Mouse (Mus musculus) neural tube, embryonic 10.5 days (tissue): ENCODE results near the gene Xrn1.
"Not testable (repeated sequence)": the region's sequence is repeated elsewhere in the genome, so short reads cannot be mapped to it uniquely, and the experiment has no call there.

Experiments
- DNase-seq: peaks from one replicate; pipeline ENCODE4 v3.0.0-alpha.2; 2017; ENCODE audit warnings: low spot score; ENCODE audit errors: extremely low spot score

The Xrn1 gene

GRCm38 (mm10) chr9:95954585-95955461, at the start of gene Xrn1:
Gene Xrn1 (plus strand): TSS chr9:95954760.
- peak; percentile 92 for DNase-seq

DNA sequence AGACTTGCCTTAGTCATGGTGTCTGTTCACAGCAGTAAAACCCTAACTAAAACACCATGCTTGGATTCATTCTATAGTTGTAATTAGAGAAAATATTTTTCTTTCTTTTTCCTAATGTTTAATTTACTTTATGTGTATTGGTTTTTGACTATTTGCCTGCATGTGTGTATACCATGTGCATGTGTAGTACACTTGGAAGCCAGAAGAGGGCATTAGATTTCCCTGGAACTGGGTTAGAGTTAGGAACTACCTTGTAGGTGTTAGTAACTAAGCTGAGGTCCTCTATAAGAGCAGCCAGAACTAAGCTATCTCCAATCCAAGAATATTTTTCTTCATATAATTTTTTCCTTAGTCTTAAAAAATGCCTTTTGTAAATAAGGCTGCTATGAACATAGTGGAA, 21.7 kb upstream of the Xrn1 start:
- no peak for DNase-seq

- DNase-seq, result no peak
Observed at GRCm38 (mm10) chr9:95953658-95954057, 902 bp upstream of the Xrn1 start.

DNA sequence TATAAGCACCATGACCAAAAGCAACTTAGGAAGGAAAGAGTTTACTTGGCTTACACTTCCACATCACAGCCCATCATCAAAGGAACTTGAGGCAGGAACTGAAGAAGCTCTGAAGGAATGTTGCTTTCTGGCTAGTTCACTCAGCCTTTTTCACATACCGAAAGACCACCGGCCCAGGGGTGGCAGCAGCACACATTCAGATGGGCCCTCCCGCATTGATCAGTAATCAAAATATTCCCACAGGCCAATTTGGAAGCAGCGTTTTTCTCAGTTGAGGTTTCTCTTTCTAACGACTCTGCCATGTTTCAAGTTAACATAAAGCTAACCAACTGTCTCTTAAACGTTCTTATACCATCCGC, 355 bp upstream of the Xrn1 start:
- no peak for DNase-seq

- DNase-seq, result no peak
Observed at GRCm38 (mm10) chr9:95957611-95958010, 3.1 kb downstream of the Xrn1 start.

- no peak for DNase-seq
Observed at GRCm38 (mm10) chr9:95958041-95958730, 3.6 kb downstream of the Xrn1 start.

DNA sequence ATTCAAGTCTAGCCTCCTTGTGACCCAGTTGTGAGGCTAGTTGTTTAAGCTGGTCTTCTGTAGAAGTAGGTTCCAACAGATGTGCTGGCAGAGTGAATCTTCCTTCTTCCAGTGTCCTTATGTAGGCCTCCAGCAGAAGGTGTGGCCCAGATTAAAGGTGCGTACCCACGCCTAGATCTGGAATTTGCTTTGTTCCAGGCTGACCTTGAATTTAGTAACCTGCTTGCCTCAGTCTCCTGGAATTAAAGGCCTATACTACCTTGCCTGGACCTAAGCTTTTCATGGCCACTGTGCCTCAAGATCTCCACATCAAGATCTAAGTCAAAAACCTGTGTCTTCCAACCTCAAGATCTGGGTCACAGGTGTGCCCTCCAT, 4.2 kb downstream of the Xrn1 start:
- not testable (repeated sequence) for DNase-seq

GRCm38 (mm10) chr9:95959246-95959645, 4.7 kb downstream of the Xrn1 start:
- no peak for DNase-seq

DNA sequence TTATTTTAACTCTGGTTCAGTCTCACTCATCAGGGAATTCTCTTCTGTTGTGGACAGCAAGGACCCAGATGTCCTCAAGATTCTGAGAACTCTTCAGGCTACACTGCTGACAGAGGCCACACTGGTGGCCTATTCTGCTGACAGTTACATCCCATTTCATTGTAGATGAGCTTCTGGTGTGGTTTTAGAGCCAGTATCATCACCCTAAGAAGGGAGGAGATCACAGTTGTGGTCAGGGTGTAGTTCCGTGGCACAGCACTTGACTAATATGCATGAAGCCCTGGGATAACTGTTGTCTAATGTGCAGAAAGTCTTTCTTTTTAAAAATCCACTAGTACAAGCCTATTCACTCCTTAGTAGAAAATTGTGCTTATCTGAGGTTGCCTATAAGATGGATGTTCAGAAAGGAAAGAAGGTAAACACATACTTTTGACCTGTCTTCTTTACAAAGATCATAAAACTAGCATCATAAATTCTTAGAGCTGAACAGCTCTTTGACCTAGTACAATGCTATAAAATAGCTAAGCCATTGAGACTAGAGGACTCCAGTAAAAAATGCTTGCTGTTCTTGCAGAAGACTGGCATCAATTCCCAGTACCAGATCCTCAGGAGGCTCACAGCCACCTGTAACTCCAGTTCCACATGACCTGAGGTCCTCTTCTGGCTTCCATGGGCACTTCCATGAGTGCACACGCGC, 5.3 kb downstream of the Xrn1 start:
- DNase-seq, result no peak

- no peak for DNase-seq
Observed at GRCm38 (mm10) chr9:95961058-95961457, 6.5 kb downstream of the Xrn1 start.

DNA sequence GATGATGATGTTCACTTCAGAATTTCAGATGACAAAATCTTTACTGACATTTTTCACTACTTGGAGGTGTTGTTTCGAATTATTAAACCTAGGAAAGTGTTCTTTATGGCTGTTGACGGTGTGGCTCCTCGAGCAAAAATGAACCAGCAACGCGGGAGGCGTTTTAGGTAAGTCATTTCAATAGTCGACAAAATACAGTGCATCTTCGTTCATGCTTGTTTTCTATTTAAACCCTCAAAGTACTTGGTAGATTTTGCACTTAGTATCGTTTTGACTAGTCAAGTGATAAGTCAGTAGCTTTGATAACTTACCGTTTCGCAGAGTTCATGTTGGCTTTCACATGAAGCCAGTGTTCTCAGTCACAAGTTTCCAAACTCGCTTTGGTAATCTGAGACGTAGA, 9.5 kb downstream of the Xrn1 start:
- DNase-seq, result no peak

GRCm38 (mm10) chr9:95978279-95978678, 23.7 kb downstream of the Xrn1 start:
- DNase-seq, result no peak

- DNase-seq, result no peak
Observed at GRCm38 (mm10) chr9:95979896-95980295, 25.3 kb downstream of the Xrn1 start.

DNA sequence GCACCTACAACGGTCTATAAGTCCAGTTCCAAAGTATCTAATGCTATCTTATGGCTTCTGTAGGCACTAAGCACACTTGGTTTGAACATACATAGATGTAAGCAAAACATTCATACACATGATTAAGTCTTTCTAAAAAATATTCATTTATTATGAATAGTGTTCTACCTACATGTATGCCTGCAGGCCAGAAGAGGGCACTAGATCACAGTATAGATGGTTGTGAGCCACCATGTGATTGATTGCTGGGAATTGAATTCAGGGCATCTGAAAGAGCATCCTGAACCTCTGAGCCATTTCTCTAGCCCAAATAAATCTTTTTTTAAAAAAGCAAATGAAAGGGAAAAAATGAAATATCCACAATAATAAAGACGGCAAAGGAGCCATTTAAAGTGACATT, 37.7 kb downstream of the Xrn1 start:
- no peak for DNase-seq

- DNase-seq, result no peak
Observed at GRCm38 (mm10) chr9:96004455-96004854, 49.9 kb downstream of the Xrn1 start.

DNA sequence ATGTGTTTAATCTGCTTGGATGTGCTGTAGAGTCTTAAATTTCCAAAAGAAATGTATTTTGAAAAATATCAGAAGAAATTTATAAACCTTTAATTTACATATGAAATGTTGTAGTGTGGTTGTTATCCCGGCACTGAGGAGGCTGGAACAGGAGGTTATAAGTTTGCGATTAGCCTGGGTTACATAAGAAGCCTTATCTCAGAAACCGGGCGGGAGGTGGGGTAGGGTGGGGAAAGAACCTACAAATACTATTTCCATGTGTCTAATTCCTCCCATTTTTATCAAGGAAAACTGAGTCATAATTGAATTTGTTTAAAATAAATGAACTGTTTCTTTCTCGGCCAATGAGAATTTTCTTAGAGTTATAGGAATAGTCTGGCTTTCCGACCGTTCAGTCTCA, 56.1 kb downstream of the Xrn1 start:
- no peak for DNase-seq

DNA sequence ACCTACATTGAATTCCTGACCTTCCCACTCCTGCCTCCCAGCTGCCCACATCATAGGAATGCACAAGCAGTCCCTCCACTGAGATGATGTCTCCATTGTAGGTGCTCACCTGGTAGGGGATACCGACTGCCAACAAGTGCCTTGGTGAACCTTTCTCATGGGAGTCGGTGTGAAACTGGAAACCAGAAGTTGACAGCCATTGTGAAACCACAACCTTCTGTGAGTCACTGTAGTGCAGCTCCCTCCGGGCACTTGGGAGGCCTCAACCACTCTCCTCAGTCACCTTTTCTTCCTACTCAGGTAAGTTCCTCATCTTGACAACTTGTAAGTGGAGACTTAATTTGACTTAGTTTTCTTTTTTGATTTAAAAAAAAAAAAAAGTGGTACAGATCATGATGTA, 69.4 kb downstream of the Xrn1 start:
- DNase-seq, result no peak

DNA sequence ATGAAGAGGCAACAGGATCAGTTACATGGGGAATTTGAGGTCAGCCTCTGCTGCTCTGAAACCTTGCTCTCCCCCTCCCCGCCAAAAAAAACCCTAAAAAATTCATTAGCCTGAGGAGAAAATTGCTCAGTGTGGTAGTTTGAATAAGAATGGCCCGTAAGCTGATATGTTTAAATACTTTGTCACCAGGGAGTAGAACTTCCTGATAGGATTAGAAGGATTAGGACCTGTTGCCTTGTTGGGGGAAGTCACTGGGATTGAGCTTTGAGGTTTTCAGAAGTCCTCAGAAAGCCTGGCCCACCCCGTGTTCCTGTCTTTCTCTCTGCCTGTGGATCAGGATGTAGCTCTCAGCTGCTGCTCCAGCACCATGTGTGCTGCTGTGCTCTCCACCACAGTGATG, 73.4 kb downstream of the Xrn1 start:
- no peak for DNase-seq

DNA sequence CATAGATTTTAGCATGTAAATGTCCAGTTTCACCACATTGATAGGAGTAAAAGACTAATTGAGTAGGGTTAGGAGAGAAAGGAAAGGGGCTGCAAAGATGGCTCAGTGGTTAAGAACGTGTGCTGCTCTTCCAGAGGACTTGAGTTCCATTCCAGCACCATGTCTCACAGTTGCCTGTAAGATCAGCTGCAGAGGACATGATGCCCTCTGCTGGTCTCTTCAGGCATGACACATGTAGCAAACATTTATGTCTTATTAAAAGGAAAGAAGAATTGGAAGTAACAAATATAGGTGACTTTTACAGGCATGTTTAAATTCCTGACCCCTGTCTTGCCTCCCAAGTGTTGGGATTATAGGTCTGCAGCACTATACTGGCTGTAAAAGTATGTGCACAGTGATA, 74.3 kb downstream of the Xrn1 start:
- DNase-seq, result peak; percentile 28

GRCm38 (mm10) chr9:96029886-96030285, 75.3 kb downstream of the Xrn1 start:
- DNase-seq, result no peak

GRCm38 (mm10) chr9:96035371-96036086, 81.0 kb downstream of the Xrn1 start:
- DNase-seq, result no peak

DNA sequence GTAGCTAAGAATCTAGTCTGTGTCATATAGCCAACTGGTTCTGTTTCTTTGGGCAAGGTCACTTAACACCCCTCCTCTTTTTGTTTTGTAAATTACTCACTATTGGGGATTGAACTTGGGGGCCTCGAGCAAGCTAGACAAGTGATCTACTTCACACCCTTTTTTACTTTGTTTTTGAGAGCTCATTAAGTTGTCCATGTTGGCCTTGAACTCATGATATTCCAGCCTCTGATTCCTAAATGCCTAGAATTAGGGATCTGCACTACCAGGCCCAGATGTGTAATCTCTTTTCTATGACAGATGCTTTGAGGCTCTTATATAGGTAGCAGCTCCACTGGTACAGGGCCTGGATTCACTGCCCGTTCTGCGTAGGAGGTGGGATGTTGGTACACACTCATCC, 89.7 kb downstream of the Xrn1 start:
- no peak for DNase-seq
